Mouse (Mus musculus): ENCODE results near the gene 6430531B16Rik.

DNA sequence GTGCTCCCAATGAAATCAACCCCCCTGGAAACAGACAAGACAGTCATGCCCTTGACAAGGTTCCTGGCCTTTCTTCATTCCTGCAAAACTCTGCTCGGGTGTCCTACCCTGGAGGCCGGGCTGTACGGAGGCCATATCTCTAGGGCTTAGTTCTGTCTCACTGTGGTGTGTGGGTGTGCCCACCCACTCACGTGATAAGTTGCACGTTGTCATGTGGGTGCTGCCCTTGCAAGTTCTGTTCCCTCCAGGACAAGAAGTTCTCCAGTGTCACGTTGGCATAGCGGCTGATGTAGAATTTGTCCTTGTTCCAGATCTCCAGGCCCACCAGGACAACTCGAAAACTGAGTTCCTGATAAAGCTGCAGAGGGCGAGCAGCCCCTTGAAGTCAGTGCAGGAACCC lies 9.7 kb upstream of the 6430531B16Rik start:
- TF ChIP-seq CTCF (IDR thresholded peaks at IDR 0.05; ENCODE audit: low read depth) (no peak), EP300 (IDR thresholded peaks at IDR 0.05; ENCODE audit: low read depth) (no peak)
